Mouse (Mus musculus): ENCODE results near the gene Slc9a3r1. TPM values are rescaled to one million over a fixed set of nuclear protein-coding genes. Genes with fewer than 3 reads are reported as not detected.

Gene Slc9a3r1
- polyA plus RNA-seq, 1 experiment from 2014 or later = 98.7 TPM

DNA sequence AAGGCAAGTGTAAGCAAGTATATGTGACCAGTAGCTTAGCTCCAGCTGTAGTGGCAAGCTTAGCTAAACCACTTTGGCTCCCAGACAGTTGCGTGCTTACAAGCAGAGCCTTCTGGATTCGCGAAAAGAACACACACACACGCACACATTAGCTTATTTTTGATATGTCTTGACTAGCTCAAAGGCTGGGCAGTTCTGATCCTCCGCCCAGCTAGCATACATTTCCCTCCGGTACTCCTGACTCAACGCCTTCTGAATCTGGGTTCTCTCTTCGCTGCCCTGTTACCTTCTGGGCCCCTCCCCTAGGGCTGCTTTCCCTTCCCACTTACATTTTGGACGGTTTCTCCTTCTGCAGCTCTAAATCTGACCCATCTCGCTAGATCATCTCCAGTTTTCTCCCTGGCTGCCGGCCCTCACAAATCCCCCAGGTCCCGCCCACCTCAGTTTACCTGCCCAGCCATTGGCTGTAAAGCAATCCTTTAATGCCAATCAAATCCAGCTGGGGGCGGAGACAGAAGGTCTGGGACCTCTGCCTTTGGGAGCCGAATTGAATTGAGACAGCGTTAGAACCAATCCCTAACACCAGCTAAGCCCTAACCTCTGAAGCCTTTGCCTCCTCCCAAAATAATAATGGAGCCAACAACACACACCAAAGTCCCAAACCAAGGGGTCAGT, 11.2 kb upstream of the Slc9a3r1 start:
- TF ChIP-seq CTCF (IDR thresholded peaks at IDR 0.05) = no peak
- peaks cover 17% of the 10 kb centered on the region for H3K27me3 ChIP-seq
- ATAC-seq (no peak), DNase-seq (ENCODE audit: low read depth, low spot score) (no peak)
- in situ Hi-C loops (cut with MboI; ENCODE audit: low pct_unique_long_range_greater_than_20kb) = no loop called here
- ChIA-PET POLR2A (no interaction called here), CTCF (interaction anchor here (1.7 kb wide), 1 partner anchor 60 kb away, joined by 3 read pairs; the partner anchor contains the start of gene Rab37)

GRCm38 (mm10) chr11:115153088-115153487, 10.1 kb upstream of the Slc9a3r1 start:
- no peak for ATAC-seq
- peaks cover 18% of the 10 kb centered on the region for H3K27me3 ChIP-seq
- in situ Hi-C loops (cut with MboI; ENCODE audit: low pct_unique_long_range_greater_than_20kb) = no loop called here
- POLR2A ChIA-PET = no interaction called here
- DNase-seq (ENCODE audit: low read depth, low spot score) = no peak
- CTCF ChIA-PET = interaction anchor here (0.8 to 3.4 kb wide), 7 partner anchors 9 to 76 kb away, joined by 3 to 29 read pairs (median 3); partner anchors contain the start of gene Rab37
- TF ChIP-seq CTCF (IDR thresholded peaks at IDR 0.05) = no peak

GRCm38 (mm10) chr11:115153699-115154292, 9.3 kb upstream of the Slc9a3r1 start:
- ChIA-PET POLR2A (interaction anchor here (1.4 kb wide), 1 partner anchor 72 kb away, joined by 3 read pairs; no protein-coding TSS in a partner anchor), CTCF (interaction anchor here (0.8 to 3.4 kb wide), 7 partner anchors 9 to 77 kb away, joined by 3 to 29 read pairs (median 3); partner anchors contain the start of gene Rab37)
- in situ Hi-C loops (cut with MboI; ENCODE audit: low pct_unique_long_range_greater_than_20kb) = no loop called here
- DNase-seq (ENCODE audit: low read depth, low spot score) (no peak), ATAC-seq (peak; percentile 46)
- TF ChIP-seq CTCF (IDR thresholded peaks at IDR 0.05) = peak; percentile 94
- H3K27me3 ChIP-seq = peaks cover 18% of the 10 kb centered on the region

DNA sequence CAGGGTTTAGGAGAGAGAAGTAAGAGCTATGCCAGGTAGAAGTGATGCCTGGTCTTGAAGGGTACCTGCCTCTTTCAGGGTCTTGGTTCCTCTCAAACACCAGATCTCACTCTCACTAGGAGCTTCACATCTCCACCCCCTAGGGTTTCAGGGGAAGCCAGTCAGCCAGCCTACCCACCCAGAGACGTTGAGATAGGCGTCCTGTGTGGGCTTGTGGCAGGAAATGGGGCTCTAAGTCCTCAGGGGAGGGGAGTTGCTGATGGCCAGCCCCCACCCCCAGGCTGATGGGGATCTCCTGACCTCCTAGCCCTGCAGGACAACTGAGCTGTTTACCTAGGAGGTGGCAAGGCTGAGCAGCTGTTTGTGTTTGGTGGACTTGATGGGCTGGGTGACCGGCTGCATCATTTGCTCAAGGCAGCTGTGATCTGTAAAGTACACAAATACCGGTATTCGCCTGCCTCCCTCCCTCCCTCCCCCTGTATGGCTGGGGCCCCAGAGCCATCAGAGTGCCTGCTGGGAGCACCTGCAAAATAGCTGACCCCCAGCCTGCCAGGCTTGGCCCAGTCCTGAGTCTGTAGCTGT, 8.0 kb upstream of the Slc9a3r1 start:
- no peak for TF ChIP-seq CTCF (IDR thresholded peaks at IDR 0.05)
- no peak for DNase-seq (ENCODE audit: low read depth, low spot score)
- H3K27me3 ChIP-seq = peaks cover 18% of the 10 kb centered on the region
- CTCF ChIA-PET = interaction anchor here (1.1 to 3.4 kb wide), 3 partner anchors 27 to 73 kb away, joined by 3 to 29 read pairs (median 3); no protein-coding TSS in a partner anchor
- in situ Hi-C loops (cut with MboI; ENCODE audit: low pct_unique_long_range_greater_than_20kb) = loop anchor here (5.0 kb wide), 1 partner anchor 73 kb away; no protein-coding TSS in a partner anchor
- no peak for ATAC-seq
- POLR2A ChIA-PET = interaction anchor here (1.4 kb wide), 1 partner anchor 74 kb away, joined by 3 read pairs; no protein-coding TSS in a partner anchor

GRCm38 (mm10) chr11:115157933-115158719, 5.0 kb upstream of the Slc9a3r1 start:
- no peak for TF ChIP-seq CTCF (IDR thresholded peaks at IDR 0.05)
- in situ Hi-C loops (cut with MboI; ENCODE audit: low pct_unique_long_range_greater_than_20kb) = loop anchor here (5.0 kb wide), 1 partner anchor 76 kb away; no protein-coding TSS in a partner anchor
- ChIA-PET CTCF (interaction anchor here (0.9 kb wide), 1 partner anchor 24 kb away, joined by 3 read pairs; no protein-coding TSS in a partner anchor), POLR2A (no interaction called here)
- DNase-seq (ENCODE audit: low read depth, low spot score) = no peak
- peaks cover 18% of the 10 kb centered on the region for H3K27me3 ChIP-seq
- ATAC-seq = no peak

GRCm38 (mm10) chr11:115160016-115160797, 2.9 kb upstream of the Slc9a3r1 start:
- CTCF ChIA-PET = interaction anchor here (0.6 to 6.3 kb wide), 9 partner anchors 12 to 196 kb away, joined by 3 to 74 read pairs (median 4); partner anchors contain the start of genes Fdxr and Nat9
- in situ Hi-C loops (cut with MboI; ENCODE audit: low pct_unique_long_range_greater_than_20kb) = no loop called here
- DNase-seq (ENCODE audit: low read depth, low spot score) = no peak
- no peak for TF ChIP-seq CTCF (IDR thresholded peaks at IDR 0.05)
- H3K27me3 ChIP-seq = peaks cover 6% of the 10 kb centered on the region
- ATAC-seq = no peak
- POLR2A ChIA-PET = interaction anchor here (1.3 to 2.9 kb wide), 2 partner anchors 22 to 24 kb away, joined by 5 to 16 read pairs; no protein-coding TSS in a partner anchor

DNA sequence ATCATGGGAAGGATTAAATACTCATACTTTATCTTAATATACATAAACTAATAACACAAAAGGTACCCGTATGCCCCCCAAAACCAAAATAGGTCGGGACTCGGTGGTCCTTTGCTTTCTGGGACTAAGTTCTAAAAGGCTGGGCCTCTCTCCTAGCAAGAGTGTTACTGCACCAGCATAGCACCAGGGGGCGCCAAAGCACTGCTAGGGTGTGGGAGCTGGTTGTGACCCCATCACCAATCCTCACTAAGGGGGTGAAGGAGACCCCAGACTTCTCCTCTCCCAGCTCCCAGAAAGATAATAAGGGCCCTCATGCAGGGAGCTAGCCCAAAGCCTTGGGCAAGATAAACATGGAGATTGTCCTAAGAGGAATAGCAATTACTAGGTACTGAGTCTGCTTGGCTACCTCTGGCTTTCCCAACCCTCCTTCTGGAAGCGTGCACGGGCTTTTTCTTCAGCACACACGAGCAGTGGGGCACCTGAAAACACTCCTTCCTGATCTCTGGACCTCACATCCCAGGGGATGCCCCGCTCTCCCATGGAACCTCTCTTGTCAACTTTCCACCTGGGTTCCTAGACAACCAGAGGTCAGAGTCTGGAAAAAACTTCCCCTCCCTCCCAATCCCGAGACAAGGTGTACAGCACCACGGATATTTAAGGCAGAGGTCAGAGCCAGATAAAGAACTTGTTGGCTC, 2.1 kb upstream of the Slc9a3r1 start:
- ATAC-seq (no peak), DNase-seq (ENCODE audit: low read depth, low spot score) (no peak)
- H3K27me3 ChIP-seq = peaks cover 5% of the 10 kb centered on the region
- TF ChIP-seq CTCF (IDR thresholded peaks at IDR 0.05) = no peak
- in situ Hi-C loops (cut with MboI; ENCODE audit: low pct_unique_long_range_greater_than_20kb) = no loop called here
- CTCF ChIA-PET = interaction anchor here (1.0 to 6.3 kb wide), 7 partner anchors 11 to 115 kb away, joined by 3 to 74 read pairs (median 6); partner anchors contain the start of genes Fdxr and Nat9
- POLR2A ChIA-PET = interaction anchor here (0.7 to 2.9 kb wide), 3 partner anchors 21 to 23 kb away, joined by 4 to 16 read pairs (median 5); no protein-coding TSS in a partner anchor

DNA sequence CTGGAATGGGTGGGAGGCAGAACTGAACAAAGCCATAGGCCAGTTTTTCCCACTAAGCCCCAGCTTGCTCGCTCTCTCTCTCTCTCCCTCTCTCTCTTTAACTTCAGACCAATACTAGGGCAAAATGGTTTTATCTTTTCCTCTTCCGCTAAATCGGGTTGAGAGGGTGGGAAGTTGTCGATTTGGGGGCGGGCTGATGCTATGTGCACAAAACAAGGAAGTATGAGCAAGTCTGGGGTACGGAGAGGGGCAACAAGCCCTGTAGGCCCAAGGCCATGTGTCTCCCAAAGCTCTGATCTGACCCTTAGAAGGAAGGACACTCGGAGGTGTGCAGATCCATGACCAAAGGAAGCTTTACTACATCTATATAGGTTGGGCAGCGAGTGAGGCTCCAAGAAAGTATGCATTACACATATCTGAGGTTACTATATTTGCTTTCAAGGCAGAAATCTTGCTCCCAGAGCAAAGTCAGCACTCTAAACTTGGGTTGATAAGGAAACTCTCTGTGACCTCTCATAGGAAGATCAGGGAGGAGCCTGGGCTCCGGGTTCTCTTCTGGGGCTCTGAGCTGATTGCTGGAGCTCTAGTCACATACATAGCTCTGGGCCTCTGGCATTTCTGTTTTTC, 1.4 kb upstream of the Slc9a3r1 start:
- ChIA-PET POLR2A (interaction anchor here (0.7 to 2.9 kb wide), 2 partner anchors 20 to 22 kb away, joined by 4 to 16 read pairs; no protein-coding TSS in a partner anchor), CTCF (interaction anchor here (0.9 to 6.3 kb wide), 10 partner anchors 8 to 115 kb away, joined by 3 to 74 read pairs (median 5); partner anchors contain the start of genes Fdxr and Nat9)
- H3K27me3 ChIP-seq = peaks cover 3% of the 10 kb centered on the region
- in situ Hi-C loops (cut with MboI; ENCODE audit: low pct_unique_long_range_greater_than_20kb) = no loop called here
- TF ChIP-seq CTCF (IDR thresholded peaks at IDR 0.05) = no peak
- no peak for DNase-seq (ENCODE audit: low read depth, low spot score)
- ATAC-seq = no peak
